32 mouse cellular contexts compared by ENCODE assay signal in genomic region chr2:81262056-81262765, GRCm38 (mm10).
"Had no signal": no experiment of that assay in that cellular context is flagged by ENCODE, and none has a peak within 500 bp of the region (broad histone marks: within the 10 kb centered on the region; RNA-seq: fewer than 3 reads in every experiment).

No protein-coding gene starts in this region.

- H3K27me3 ChIP-seq: limb, embryonic 12.5 days; limb, embryonic 13.5 days; limb, embryonic 15.5 days; liver, embryonic 12.5 days; liver, embryonic 13.5 days; liver, embryonic 15.5 days; lung, embryonic 15.5 days; megakaryocyte, embryonic 14.5 days; midbrain, embryonic 12.5 days; midbrain, embryonic 13.5 days; midbrain, embryonic 15.5 days; neural tube, embryonic 12.5 days; neural tube, embryonic 13.5 days had no signal

- H3K36me3 ChIP-seq: limb, embryonic 10.5 days; limb, embryonic 12.5 days; limb, embryonic 13.5 days; limb, embryonic 15.5 days; liver, embryonic 12.5 days; liver, embryonic 13.5 days; liver, embryonic 15.5 days; lung, embryonic 15.5 days; midbrain, embryonic 10.5 days; midbrain, embryonic 12.5 days; midbrain, embryonic 13.5 days; midbrain, embryonic 15.5 days; neural tube, embryonic 12.5 days; neural tube, embryonic 13.5 days had no signal

- H3K27ac ChIP-seq: limb, embryonic 10.5 days; limb, embryonic 12.5 days; limb, embryonic 13.5 days; limb, embryonic 15.5 days; liver, embryonic 12.5 days; liver, embryonic 13.5 days; liver, embryonic 14.5 days; liver, embryonic 15.5 days; lung, embryonic 15.5 days; macrophage; midbrain, embryonic 10.5 days; midbrain, embryonic 12.5 days; midbrain, embryonic 13.5 days; midbrain, embryonic 15.5 days; neural tube, embryonic 12.5 days; neural tube, embryonic 13.5 days had no signal

- H3K4me3 ChIP-seq: limb, embryonic 10.5 days; limb, embryonic 12.5 days; limb, embryonic 13.5 days; limb, embryonic 15.5 days; liver, embryonic 12.5 days; liver, embryonic 13.5 days; liver, embryonic 15.5 days; lung, embryonic 15.5 days; megakaryocyte, embryonic 14.5 days; midbrain, embryonic 10.5 days; midbrain, embryonic 12.5 days; midbrain, embryonic 13.5 days; midbrain, embryonic 15.5 days; myocyte; neural tube, embryonic 12.5 days; neural tube, embryonic 13.5 days had no signal

- H3K4me1 ChIP-seq: limb, embryonic 10.5 days; limb, embryonic 12.5 days; limb, embryonic 13.5 days; limb, embryonic 15.5 days; liver, embryonic 12.5 days; liver, embryonic 13.5 days; liver, embryonic 15.5 days; lung, embryonic 15.5 days; megakaryocyte, embryonic 14.5 days; midbrain, embryonic 10.5 days; midbrain, embryonic 12.5 days; midbrain, embryonic 13.5 days; midbrain, embryonic 15.5 days; neural tube, embryonic 12.5 days; neural tube, embryonic 13.5 days had no signal

- H3K9me3 ChIP-seq: limb, embryonic 10.5 days; limb, embryonic 12.5 days; limb, embryonic 13.5 days; limb, embryonic 15.5 days; liver, embryonic 12.5 days; liver, embryonic 13.5 days; liver, embryonic 15.5 days; lung, embryonic 15.5 days; midbrain, embryonic 10.5 days; midbrain, embryonic 12.5 days; midbrain, embryonic 13.5 days; midbrain, embryonic 15.5 days; neural tube, embryonic 12.5 days; neural tube, embryonic 13.5 days had no signal

- DNase-seq: left cerebral cortex, postnatal 4 days; liver; liver, embryonic 13.5 days; liver, postnatal 0 days; lung, adult 18-20 months; lung, adult 2 months; lung, embryonic 14.5 days; lung, postnatal 10 days; lung, postnatal 14 days; lung, postnatal 36 days; lung, postnatal 4 days; midbrain, embryonic 14.5 days had no signal

- H3K4me2 ChIP-seq: limb, embryonic 12.5 days; limb, embryonic 13.5 days; limb, embryonic 15.5 days; liver, embryonic 12.5 days; liver, embryonic 13.5 days; liver, embryonic 15.5 days; lung, embryonic 14.5 days; lung, embryonic 15.5 days; midbrain, embryonic 11.5 days; midbrain, embryonic 12.5 days; midbrain, embryonic 13.5 days; midbrain, embryonic 15.5 days; neural tube, embryonic 12.5 days; neural tube, embryonic 13.5 days had no signal

- H3K9ac ChIP-seq: limb, embryonic 12.5 days; limb, embryonic 13.5 days; limb, embryonic 15.5 days; liver, embryonic 12.5 days; liver, embryonic 13.5 days; liver, embryonic 14.5 days; liver, embryonic 15.5 days; liver, postnatal 0 days; lung, embryonic 14.5 days; lung, embryonic 15.5 days; midbrain, embryonic 12.5 days; midbrain, embryonic 13.5 days; midbrain, embryonic 15.5 days; neural tube, embryonic 12.5 days; neural tube, embryonic 13.5 days had no signal

- ATAC-seq: liver, embryonic 12.5 days; liver, postnatal 0 days; lung, postnatal 0 days; midbrain, embryonic 13.5 days; midbrain, embryonic 15.5 days; midbrain, embryonic 16.5 days had no signal
